Mouse (Mus musculus) fibroblast of lung, adult 2 months (primary cell): Measurements from ENCODE around the gene Mrpl23.

Source experiments
- DNase-seq: peaks from one replicate; pipeline ENCODE4 v3.0.0-alpha.2; 2011; ENCODE audit warnings: low read depth

Gene Mrpl23

GRCm38 (mm10) chr7:142552591-142553416, 20.3 kb downstream of the Mrpl23 start:
- no peak for DNase-seq

- no peak for DNase-seq
Measured at GRCm38 (mm10) chr7:142553417-142554335, 21.2 kb downstream of the Mrpl23 start.

- no peak for DNase-seq
Measured at GRCm38 (mm10) chr7:142554625-142555024, 22.1 kb downstream of the Mrpl23 start.

- no peak for DNase-seq
Measured at GRCm38 (mm10) chr7:142555366-142556088, 23.0 kb downstream of the Mrpl23 start.

GRCm38 (mm10) chr7:142556089-142556476, 23.6 kb downstream of the Mrpl23 start:
- no peak for DNase-seq

GRCm38 (mm10) chr7:142557696-142558095, 25.2 kb downstream of the Mrpl23 start:
- no peak for DNase-seq

GRCm38 (mm10) chr7:142558511-142559146, 26.1 kb downstream of the Mrpl23 start:
- DNase-seq: no peak

- no peak for DNase-seq
Measured at GRCm38 (mm10) chr7:142559651-142560175, 27.2 kb downstream of the Mrpl23 start.

GRCm38 (mm10) chr7:142560942-142561855, 28.7 kb downstream of the Mrpl23 start:
- no peak for DNase-seq

GRCm38 (mm10) chr7:142561856-142562404, 29.4 kb downstream of the Mrpl23 start:
- no peak for DNase-seq

GRCm38 (mm10) chr7:142563168-142563567, 30.7 kb downstream of the Mrpl23 start:
- no peak for DNase-seq

- DNase-seq: no peak
Measured at GRCm38 (mm10) chr7:142564955-142565643, 32.6 kb downstream of the Mrpl23 start.

- no peak for DNase-seq
Measured at GRCm38 (mm10) chr7:142566512-142566911, 34.0 kb downstream of the Mrpl23 start.

GRCm38 (mm10) chr7:142568985-142569384, 36.5 kb downstream of the Mrpl23 start:
- DNase-seq: no peak

- DNase-seq: no peak
Measured at GRCm38 (mm10) chr7:142570565-142570964, 38.1 kb downstream of the Mrpl23 start.

- DNase-seq: no peak
Measured at GRCm38 (mm10) chr7:142571458-142572220, 39.2 kb downstream of the Mrpl23 start.

- no peak for DNase-seq
Measured at GRCm38 (mm10) chr7:142572343-142572742, 39.9 kb downstream of the Mrpl23 start.

GRCm38 (mm10) chr7:142572992-142573391, 40.5 kb downstream of the Mrpl23 start:
- no peak for DNase-seq
